Mouse (Mus musculus): ENCODE measurements around the gene Cd52.

Cd52 gene

GRCm38 (mm10) chr4:134119042-134119441 lies 24.2 kb upstream of the Cd52 start:
- no peak for DNase-seq (ENCODE audit: low spot score in 2 of 2)

GRCm38 (mm10) chr4:134118126-134118800 lies 23.4 kb upstream of the Cd52 start:
- no peak for DNase-seq (ENCODE audit: low spot score in 2 of 2)

GRCm38 (mm10) chr4:134117012-134117411 lies 22.1 kb upstream of the Cd52 start:
- no peak for DNase-seq (ENCODE audit: low spot score in 2 of 2)

- DNase-seq (ENCODE audit: low spot score in 2 of 2), result no peak
Observed at GRCm38 (mm10) chr4:134116501-134116900, 21.6 kb upstream of the Cd52 start.

- no peak for DNase-seq (ENCODE audit: low spot score in 2 of 2)
Observed at GRCm38 (mm10) chr4:134115215-134116144, 20.6 kb upstream of the Cd52 start.

GRCm38 (mm10) chr4:134114038-134114437 lies 19.2 kb upstream of the Cd52 start:
- DNase-seq (ENCODE audit: low spot score in 2 of 2), result no peak

GRCm38 (mm10) chr4:134113356-134113994 lies 18.6 kb upstream of the Cd52 start:
- no peak for DNase-seq (ENCODE audit: low spot score in 2 of 2)

- DNase-seq (ENCODE audit: low spot score in 2 of 2), result no peak
Observed at GRCm38 (mm10) chr4:134112403-134112802, 17.5 kb upstream of the Cd52 start.

GRCm38 (mm10) chr4:134110653-134111052 lies 15.8 kb upstream of the Cd52 start:
- DNase-seq (ENCODE audit: low spot score in 2 of 2), result no peak

GRCm38 (mm10) chr4:134108196-134108595 lies 13.3 kb upstream of the Cd52 start:
- DNase-seq (ENCODE audit: low spot score in 2 of 2), result no peak

- DNase-seq (ENCODE audit: low spot score in 2 of 2), result no peak
Observed at GRCm38 (mm10) chr4:134107730-134108129, 12.8 kb upstream of the Cd52 start.

- no peak for DNase-seq (ENCODE audit: low spot score in 2 of 2)
Observed at GRCm38 (mm10) chr4:134106105-134106504, 11.2 kb upstream of the Cd52 start.

- no peak for DNase-seq (ENCODE audit: low spot score in 2 of 2)
Observed at GRCm38 (mm10) chr4:134102742-134103119, 7.8 kb upstream of the Cd52 start.

GRCm38 (mm10) chr4:134101979-134102741 lies 7.3 kb upstream of the Cd52 start, which contains the start of gene Ubxn11:
Gene Ubxn11, plus strand, starts transcription at chr4:134102570.
- peak; percentile 73 to 78 for DNase-seq (ENCODE audit: low spot score in 2 of 2)

- DNase-seq (ENCODE audit: low spot score in 2 of 2), result no peak
Observed at GRCm38 (mm10) chr4:134100245-134100644, 5.4 kb upstream of the Cd52 start.

GRCm38 (mm10) chr4:134098628-134099027 lies 3.7 kb upstream of the Cd52 start:
- peak; percentile 59 to 64 for DNase-seq (ENCODE audit: low spot score in 2 of 2)

GRCm38 (mm10) chr4:134097015-134097608 lies 2.2 kb upstream of the Cd52 start:
- DNase-seq (ENCODE audit: low spot score in 2 of 2), result no peak

- no peak for DNase-seq (ENCODE audit: low spot score in 2 of 2)
Observed at GRCm38 (mm10) chr4:134096120-134096519, 1.2 kb upstream of the Cd52 start.

- no peak for DNase-seq (ENCODE audit: low spot score in 2 of 2)
Observed at GRCm38 (mm10) chr4:134094004-134094564, 798 bp downstream of the Cd52 start.

GRCm38 (mm10) chr4:134092382-134093288 lies 2.2 kb downstream of the Cd52 start:
- DNase-seq (ENCODE audit: low spot score in 2 of 2), result peak; percentile 52 to 75

Data from spleen, postnatal 14 days (tissue).